Mouse (Mus musculus) layer of hippocampus, adult 6 months (tissue): ENCODE measurements around the gene Anxa11. TPM values are rescaled to one million over a fixed set of nuclear protein-coding genes. Genes with fewer than 3 reads are reported as not detected.

ENCODE experiments used
- long read RNA-seq, 2 experiments: library from polyadenylated mRNA; unstranded; transcript quantifications; one replicate each; pipeline ENCODE4 v2.0.0; 2019 to 2020
- microRNA-seq: library from miRNA; unstranded; fragments of <30 nt; microRNA quantifications from one replicate; pipeline ENCODE4 v1.2.0, GENCODE M21; 2020
- polyA plus RNA-seq: library from polyadenylated mRNA; unstranded; fragments of <200 nt; fragmentation: Nextera tagmentation; gene quantifications from 2 replicates; pipeline ENCODE4 v1.2.3, GENCODE M21; 2021

Anxa11 gene
- 8.7 and 12.2 TPM in 2 replicates for polyA plus RNA-seq
- long read RNA-seq, experiment 1, partial matches to known transcripts, result 4 of 9 reads
- long read RNA-seq, experiment 1, other reads (novel, unspliced or antisense), result 1 of 9 reads
- long read RNA-seq, experiment 2, transcript Anxa11-201 (15 exons, 2,394 nt), result major isoform, 29 of 37 reads
- long read RNA-seq, experiment 2, partial matches to known transcripts, result 4 of 37 reads
- long read RNA-seq, experiment 2, other reads (novel, unspliced or antisense), result 4 of 37 reads

DNA sequence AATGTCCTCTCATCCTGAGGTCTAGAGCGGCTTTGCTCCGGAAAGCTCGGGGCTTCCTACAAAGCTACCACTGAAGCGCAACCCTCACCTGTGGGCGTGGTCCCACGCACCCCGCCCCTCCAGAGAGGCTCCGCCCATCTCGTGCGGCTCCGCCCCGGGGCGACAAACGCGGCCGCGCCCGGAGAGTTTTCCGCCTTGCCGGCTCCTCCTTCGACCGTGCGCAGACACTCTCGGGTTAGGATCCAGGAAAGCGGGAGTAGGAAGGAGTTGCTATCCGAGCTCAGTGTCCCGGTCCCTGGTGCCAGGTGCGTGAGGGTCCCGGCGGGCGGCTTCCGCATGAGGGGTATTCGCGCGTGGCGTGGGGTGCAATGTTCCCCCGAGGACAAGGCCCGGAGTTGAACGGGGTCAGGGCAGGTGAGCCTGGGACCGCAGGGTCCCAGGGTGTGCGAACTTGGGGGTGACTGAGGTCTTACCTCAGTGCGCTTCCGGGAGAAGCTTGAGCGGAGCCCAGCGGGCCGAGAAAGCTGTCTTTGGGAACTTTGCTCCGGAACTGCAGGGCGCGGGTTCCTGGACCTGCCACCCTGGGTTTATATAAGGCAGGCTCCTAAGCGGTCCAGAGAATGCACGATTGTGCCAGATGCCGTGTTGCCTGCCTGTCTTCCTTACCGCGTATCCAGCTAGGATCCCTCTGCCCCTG, at the start of gene Anxa11:
Gene Anxa11 (plus strand): TSS at position 166 of the 697 bp plus-strand sequence.

GRCm38 (mm10) chr14:25903000-25903399, 61.0 kb downstream of the Anxa11 start, which contains the start of gene Plac9a:
Gene Plac9a (minus strand): TSS chr14:25903100.

DNA sequence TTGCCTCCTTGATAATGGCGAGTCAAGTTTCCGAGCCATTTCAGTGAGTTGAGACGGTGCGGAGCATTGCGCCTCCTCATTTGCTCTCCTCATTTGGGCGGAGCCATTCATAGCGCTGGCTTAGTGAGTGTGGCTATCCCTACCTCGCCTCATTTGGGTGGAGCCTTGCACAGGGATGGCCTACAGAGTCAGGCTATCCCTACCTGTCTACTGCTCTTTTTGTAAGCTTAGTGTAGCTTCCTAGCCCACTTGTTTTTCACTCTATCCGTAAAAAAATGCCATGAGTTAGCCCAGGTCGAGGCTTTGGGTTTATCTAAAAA, 85.6 kb downstream of the Anxa11 start, which contains the start of gene Tmem254a:
Gene Tmem254a (minus strand): TSS at position 111 of the 320 bp plus-strand sequence.

Small RNA genes within 50 kb of the gene (microRNA-seq; reads per million reads assigned to microRNA genes)
- gene Gm23701, result not detected

Other genes with a start within 250 kb of the Anxa11 start
- 42.5 and 45.1 TPM in 2 replicates for gene Ppif, start 148.0 kb upstream of the Anxa11 start, polyA plus RNA-seq
- 14.3 and 14.5 TPM in 2 replicates for gene Zcchc24, start 73.1 kb upstream of the Anxa11 start, polyA plus RNA-seq
- 0.97 and 1.6 TPM in 2 replicates for gene Plac9a, start 60.9 kb downstream of the Anxa11 start, polyA plus RNA-seq
- gene Tmem254a, start 85.5 kb downstream of the Anxa11 start, polyA plus RNA-seq, result 9.6 and 11.1 TPM in 2 replicates
- gene Cphx1, start 96.1 kb downstream of the Anxa11 start, polyA plus RNA-seq, result not detected in 2 replicates
- gene Duxbl1, start 136.4 kb downstream of the Anxa11 start, polyA plus RNA-seq, result 0.18 and 0.41 TPM in 2 replicates
- gene Gm9780, start 200.6 kb downstream of the Anxa11 start, polyA plus RNA-seq, result 54.3 and 77.6 TPM in 2 replicates
- gene Tmem254c, start 225.2 kb downstream of the Anxa11 start, polyA plus RNA-seq, result 33.5 and 40.6 TPM in 2 replicates
- gene Cphx2, start 239.4 kb downstream of the Anxa11 start, polyA plus RNA-seq, result not detected in 2 replicates
- not detected in 2 replicates for gene Cphx3, start 240.1 kb downstream of the Anxa11 start, polyA plus RNA-seq